Mouse (Mus musculus) liver, embryonic 13.5 days (tissue): ENCODE results near the gene Foxp4. TPM values are rescaled to one million over a fixed set of nuclear protein-coding genes. Genes with fewer than 3 reads are reported as not detected.

Experiments used
- ATAC-seq: fragments of 200-750 bp; cut with Nextera tagmentation; 2 replicates; pipeline ENCODE4 v1.8.0; 2017; ENCODE audit warnings: low read depth, mild to moderate bottlenecking, moderate number of reproducible peaks, moderate library complexity
- DNase-seq: peaks from one replicate; pipeline ENCODE4 v3.0.0; 2022
- H3K27ac ChIP-seq: fragments of 300-500 bp; sonication (generic); 2 replicates; pipeline ENCODE4 v1.5.1; 2015; ENCODE audit warnings: moderate library complexity, mild to moderate bottlenecking, inconsistent platforms
- H3K27me3 ChIP-seq: fragments of 300-500 bp; sonication (generic); 2 replicates; pipeline ENCODE4 v1.6.1; 2015; ENCODE audit warnings: mild to moderate bottlenecking, inconsistent platforms
- H3K36me3 ChIP-seq: fragments of 300-500 bp; sonication (generic); 2 replicates; pipeline ENCODE4 v1.6.1; 2015; ENCODE audit warnings: mild to moderate bottlenecking, inconsistent platforms
- H3K4me1 ChIP-seq: fragments of 300-500 bp; sonication (generic); replicated peaks from 2 replicates; pipeline ENCODE4 v1.6.1; 2015; ENCODE audit warnings: inconsistent platforms
- H3K4me2 ChIP-seq: fragments of 300-500 bp; sonication (generic); 2 replicates; pipeline ENCODE4 v1.6.1; 2015; ENCODE audit warnings: inconsistent platforms, mild to moderate bottlenecking, moderate library complexity
- H3K4me3 ChIP-seq: fragments of 300-500 bp; sonication (generic); replicated peaks from 2 replicates; pipeline ENCODE4 v1.5.1; 2015; ENCODE audit warnings: mild to moderate bottlenecking, inconsistent platforms
- H3K9ac ChIP-seq: fragments of 300-500 bp; sonication (generic); 2 replicates; pipeline ENCODE4 v1.6.1; 2015; ENCODE audit warnings: mild to moderate bottlenecking, inconsistent platforms
- H3K9me3 ChIP-seq: fragments of 300-500 bp; sonication (generic); replicated peaks from 2 replicates; pipeline ENCODE4 v1.6.1; 2016; ENCODE audit warnings: inconsistent platforms
- WGBS: fragments of 180-500 bp; shearing (Covaris S2); methylation state at CpG from one replicate; pipeline ENCODE4 v1.1.7; 2015; ENCODE audit not compliant: insufficient replicate concordance; 5-methylcytosine and 5-hydroxymethylcytosine counted together
- polyA plus RNA-seq: library from polyadenylated mRNA; unstranded; fragments of >200 nt; fragmentation: Nextera tagmentation; extraction: Ambion mirVana; gene quantifications from 2 replicates; pipeline ENCODE4 v1.2.1, GENCODE M21; 2015

Foxp4 gene
- polyA plus RNA-seq, 1 experiment from 2014 or later = 3.9 TPM

- DNase-seq (no peak), ATAC-seq (no peak)
- Histone ChIP-seq H3K4me1 (peaks cover 14% of the 10 kb centered on the region), H3K9ac (peak overlapping the region; percentile 13; the same call in 1 of the 2 replicates), H3K4me2 (peak overlapping the region; percentile 69), H3K4me3 (peak overlapping the region; percentile 57), H3K9me3 (no peaks in the 10 kb centered on the region), H3K36me3 (no peaks in the 10 kb centered on the region), H3K27me3 (peaks cover 61% of the 10 kb centered on the region), H3K27ac (no peak overlapping the region)
- 2% methylated on average over 45 of the region's 45 CpGs for WGBS
Measured at GRCm38 (mm10) chr17:47833628-47834481, 90.6 kb downstream of the Foxp4 start.

- no peak for DNase-seq
- H3K36me3 ChIP-seq = no peaks in the 10 kb centered on the region
- 0 out of 2 replicates have a peak, but pooled peaks have one; percentile 38 for ATAC-seq
- 1% methylated on average over 42 of the region's 45 CpGs for WGBS
- H3K4me1 ChIP-seq = peaks cover 14% of the 10 kb centered on the region
- peaks cover 61% of the 10 kb centered on the region for H3K27me3 ChIP-seq
- no peaks in the 10 kb centered on the region for H3K9me3 ChIP-seq
- H3K4me3 ChIP-seq = peak overlapping the region; percentile 57
- peak overlapping the region; percentile 60 for H3K9ac ChIP-seq
- H3K27ac ChIP-seq = no peak overlapping the region
- peak overlapping the region; percentile 69 for H3K4me2 ChIP-seq
Measured at GRCm38 (mm10) chr17:47833029-47833627, 91.3 kb downstream of the Foxp4 start.

- no peak overlapping the region for H3K27ac ChIP-seq
- H3K9ac ChIP-seq = peak overlapping the region; percentile 60
- 0 out of 2 replicates have a peak, but pooled peaks have one; percentile 23 for ATAC-seq
- no peaks in the 10 kb centered on the region for H3K36me3 ChIP-seq
- 3% methylated on average over 17 of the region's 17 CpGs for whole genome bisulfite sequencing
- peaks cover 14% of the 10 kb centered on the region for H3K4me1 ChIP-seq
- H3K4me2 ChIP-seq = peak overlapping the region; percentile 69
- H3K4me3 ChIP-seq = peak overlapping the region; percentile 57
- peaks cover 58% of the 10 kb centered on the region for H3K27me3 ChIP-seq
- no peaks in the 10 kb centered on the region for H3K9me3 ChIP-seq
- DNase-seq = no peak
Measured at GRCm38 (mm10) chr17:47832501-47833028, 91.9 kb downstream of the Foxp4 start.

- Histone ChIP-seq H3K4me1 (peaks cover 14% of the 10 kb centered on the region), H3K4me2 (peak overlapping the region; percentile 69), H3K4me3 (0 out of 2 replicates have a peak overlapping the region, but pooled peaks have one; percentile 57), H3K9ac (no peak overlapping the region), H3K27me3 (peaks cover 56% of the 10 kb centered on the region), H3K27ac (no peak overlapping the region), H3K36me3 (no peaks in the 10 kb centered on the region; the same call in 1 of the 2 replicates), H3K9me3 (no peaks in the 10 kb centered on the region)
- DNase-seq = no peak
- ATAC-seq = no peak
- WGBS = 36% methylated on average over 5 of the region's 5 CpGs
Measured at GRCm38 (mm10) chr17:47831772-47832171, 92.7 kb downstream of the Foxp4 start.

- H3K4me2 ChIP-seq = no peak overlapping the region
- no peak overlapping the region for H3K27ac ChIP-seq
- 35% methylated on average over 9 of the region's 9 CpGs for WGBS
- peaks cover 14% of the 10 kb centered on the region for H3K4me1 ChIP-seq
- ATAC-seq (no peak), DNase-seq (no peak)
- no peak overlapping the region for H3K4me3 ChIP-seq
- H3K9ac ChIP-seq = no peak overlapping the region
- peaks cover 52% of the 10 kb centered on the region for H3K27me3 ChIP-seq
- no peaks in the 10 kb centered on the region for H3K9me3 ChIP-seq
- H3K36me3 ChIP-seq = no peaks in the 10 kb centered on the region; the same call in 1 of the 2 replicates
Measured at GRCm38 (mm10) chr17:47831161-47831560, 93.3 kb downstream of the Foxp4 start.

GRCm38 (mm10) chr17:47821339-47821738 is 103.1 kb downstream of the Foxp4 start:
- Histone ChIP-seq H3K4me2 (no peak overlapping the region), H3K27me3 (no peaks in the 10 kb centered on the region), H3K4me1 (no peaks in the 10 kb centered on the region), H3K4me3 (no peak overlapping the region), H3K9ac (no peak overlapping the region), H3K36me3 (no peaks in the 10 kb centered on the region), H3K27ac (no peak overlapping the region), H3K9me3 (no peaks in the 10 kb centered on the region)
- WGBS = 79% methylated on average over 8 of the region's 8 CpGs
- DNase-seq (no peak), ATAC-seq (no peak)

GRCm38 (mm10) chr17:47818038-47818725 is 106.3 kb downstream of the Foxp4 start:
- ATAC-seq (no peak), DNase-seq (no peak)
- Histone ChIP-seq H3K27ac (no peak overlapping the region), H3K9me3 (no peaks in the 10 kb centered on the region), H3K4me2 (no peak overlapping the region), H3K9ac (no peak overlapping the region), H3K4me1 (peaks cover 2% of the 10 kb centered on the region; the same call in 1 of the 2 replicates), H3K4me3 (no peak overlapping the region), H3K36me3 (no peaks in the 10 kb centered on the region; the same call in 1 of the 2 replicates), H3K27me3 (no peaks in the 10 kb centered on the region)
- WGBS = 68% methylated on average over 13 of the region's 13 CpGs

Other genes with a start within 250 kb of the Foxp4 start
- 288 and 289 TPM in 2 replicates for gene Tomm6, start 236.3 kb downstream of the Foxp4 start, polyA plus RNA-seq
- gene Frs3, start 235.6 kb downstream of the Foxp4 start, polyA plus RNA-seq = 0.96 and 1.4 TPM in 2 replicates
- gene Gm21981, start 230.2 kb downstream of the Foxp4 start, polyA plus RNA-seq = 0.06 and 0.07 TPM in 2 replicates
- not detected in 2 replicates for gene Prickle4, start 229.9 kb downstream of the Foxp4 start, polyA plus RNA-seq
- gene Pgc, start 197.8 kb downstream of the Foxp4 start, polyA plus RNA-seq = 0.08 TPM in 1 of 2 replicates, not detected in the other
- 4.4 and 4.6 TPM in 2 replicates for gene Tfeb, start 187.6 kb downstream of the Foxp4 start, polyA plus RNA-seq
- gene Mdfi, start 90.0 kb downstream of the Foxp4 start, polyA plus RNA-seq = 0.93 and 1.1 TPM in 2 replicates
- gene 1700122O11Rik, start 113.6 kb upstream of the Foxp4 start, polyA plus RNA-seq = not detected in 2 replicates
- gene 1700067P10Rik, start 164.7 kb upstream of the Foxp4 start, polyA plus RNA-seq = not detected in 2 replicates
- gene 9830107B12Rik, start 221.6 kb upstream of the Foxp4 start, polyA plus RNA-seq = 0.15 and 0.17 TPM in 2 replicates
- 0.15 and 0.25 TPM in 2 replicates for gene A530064D06Rik, start 242.6 kb upstream of the Foxp4 start, polyA plus RNA-seq